Mouse (Mus musculus): ENCODE data around the gene Oxsr1. TPM values are rescaled to one million over a fixed set of nuclear protein-coding genes. Genes with fewer than 3 reads are reported as not detected.

Oxsr1 gene
- polyA plus RNA-seq, 1 experiment = 6.6 TPM

DNA sequence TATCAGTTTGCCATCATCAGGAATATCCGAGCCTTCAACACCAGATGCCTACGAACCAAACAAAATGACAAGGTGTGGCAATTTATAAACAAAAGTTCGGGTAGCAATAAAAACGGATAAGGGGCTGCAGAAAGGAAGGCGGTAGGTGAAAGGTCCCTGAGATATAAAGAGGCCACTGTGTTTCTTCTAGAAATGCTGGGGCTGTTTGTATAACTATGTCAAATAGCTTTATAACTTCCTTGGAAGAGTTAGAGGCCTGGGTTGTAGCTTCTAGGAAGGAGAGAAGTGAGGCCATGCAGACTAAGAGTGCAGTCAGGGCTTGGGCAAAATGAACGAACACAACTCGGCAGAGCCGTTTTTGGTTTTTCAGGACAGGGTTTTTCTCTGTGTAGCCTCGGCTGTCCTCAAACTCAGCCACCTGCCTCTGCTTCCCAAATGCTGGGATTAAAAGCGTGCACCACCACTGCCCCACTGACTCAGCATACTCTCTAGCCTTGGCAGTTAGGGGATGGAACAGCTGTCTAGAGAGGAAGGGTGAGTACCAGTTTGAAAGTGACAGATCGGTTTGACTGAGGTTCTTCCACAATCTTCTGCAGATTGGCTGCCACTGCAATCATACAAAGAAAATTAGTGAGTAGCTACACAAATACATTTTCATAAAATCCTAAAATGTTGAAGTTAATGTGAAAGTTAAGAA is 80.9 kb downstream of the Oxsr1 start:
- Histone ChIP-seq H3K27me3 (ENCODE audit: control insufficient read depth, insufficient read depth, low read length) (no peaks in the 10 kb centered on the region), H3K36me3 (ENCODE audit: control insufficient read depth, insufficient read depth, low read length) (peaks cover 2% of the 10 kb centered on the region; the same call in 1 of the 2 replicates), H3K4me1 (ENCODE audit: control insufficient read depth, insufficient read depth, low read length) (no peaks in the 10 kb centered on the region), H3K27ac (ENCODE audit: control insufficient read depth, insufficient read depth, low read depth, low read length) (no peak overlapping the region), H3K4me3 (ENCODE audit: control insufficient read depth, low read depth, low read length) (no peak overlapping the region)
- no peak for TF ChIP-seq POLR2A (IDR thresholded peaks at IDR 0.05; ENCODE audit: control insufficient read depth, low read depth, low read length)
- no peak for TF ChIP-seq CTCF (IDR thresholded peaks at IDR 0.05; ENCODE audit: control insufficient read depth, insufficient read depth, insufficient replicate concordance, low read depth, low read length)

DNA sequence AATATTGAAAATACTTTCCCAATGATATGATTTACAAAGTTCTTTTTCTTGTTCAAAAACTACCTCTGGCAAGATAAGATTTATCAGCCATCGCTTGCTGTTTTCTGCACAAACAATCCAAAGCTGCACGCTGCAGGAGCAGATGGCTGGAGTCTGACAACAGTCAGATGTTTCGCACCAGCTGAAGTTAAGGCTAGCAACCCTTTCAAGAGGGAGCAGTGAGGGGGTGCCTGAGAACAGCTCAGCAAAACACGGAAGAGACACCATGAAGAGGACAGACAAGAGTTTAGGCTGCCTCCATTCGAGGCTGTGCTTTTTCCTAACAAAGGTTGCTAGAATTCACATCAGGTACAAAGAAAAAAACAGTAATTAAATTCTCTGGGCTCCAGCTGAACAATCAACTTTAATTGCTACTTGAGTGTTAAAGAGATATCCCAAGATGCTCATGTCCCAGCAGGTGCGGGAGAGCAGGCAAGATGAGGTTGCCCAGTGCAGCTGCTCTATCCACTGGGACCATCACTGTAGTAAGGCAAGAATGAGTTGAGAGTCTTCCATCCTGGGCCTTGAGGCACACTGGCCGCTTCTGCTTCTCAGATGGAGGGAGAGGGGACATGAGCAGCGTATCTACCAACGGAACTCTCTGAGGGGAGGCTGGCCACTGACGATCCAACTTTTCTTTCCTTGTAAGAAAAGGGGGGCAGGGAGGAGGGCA is 81.8 kb downstream of the Oxsr1 start:
- H3K36me3 ChIP-seq (ENCODE audit: control insufficient read depth, insufficient read depth, low read length) = peaks cover 2% of the 10 kb centered on the region; the same call in 1 of the 2 replicates

DNA sequence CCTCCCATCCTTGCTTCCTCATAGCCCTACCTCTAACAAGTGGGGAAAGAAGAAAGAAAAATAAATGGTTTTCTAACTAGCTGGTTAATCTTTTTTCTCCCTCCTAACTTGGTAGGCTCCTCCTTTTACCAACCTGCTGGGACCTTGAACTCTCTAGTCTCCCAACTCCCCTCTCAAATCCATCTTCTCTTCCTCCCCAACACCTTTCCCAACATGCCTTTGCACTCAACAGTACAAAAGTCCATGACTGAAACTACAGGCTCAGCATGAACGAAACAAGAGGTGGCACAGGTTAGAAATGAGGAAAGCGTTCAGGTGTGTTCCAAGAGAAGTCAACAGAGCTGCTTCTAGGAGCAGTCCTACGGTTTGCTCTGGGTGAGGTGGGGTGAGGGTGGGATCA is 83.0 kb downstream of the Oxsr1 start:
- Histone ChIP-seq H3K4me3 (ENCODE audit: control insufficient read depth, low read depth, low read length) (no peak overlapping the region), H3K4me1 (ENCODE audit: control insufficient read depth, insufficient read depth, low read length) (no peaks in the 10 kb centered on the region), H3K36me3 (ENCODE audit: control insufficient read depth, insufficient read depth, low read length) (peaks cover 2% of the 10 kb centered on the region; the same call in 1 of the 2 replicates), H3K27ac (ENCODE audit: control insufficient read depth, insufficient read depth, low read depth, low read length) (no peak overlapping the region), H3K27me3 (ENCODE audit: control insufficient read depth, insufficient read depth, low read length) (no peaks in the 10 kb centered on the region)
- TF ChIP-seq CTCF (IDR thresholded peaks at IDR 0.05; ENCODE audit: control insufficient read depth, insufficient read depth, insufficient replicate concordance, low read depth, low read length) = no peak
- no peak for TF ChIP-seq POLR2A (IDR thresholded peaks at IDR 0.05; ENCODE audit: control insufficient read depth, low read depth, low read length)

More for the DNA sequence above, 81.8 kb downstream of the Oxsr1 start:
- no peaks in the 10 kb centered on the region for H3K4me1 ChIP-seq (ENCODE audit: control insufficient read depth, insufficient read depth, low read length)
- no peak for TF ChIP-seq POLR2A (IDR thresholded peaks at IDR 0.05; ENCODE audit: control insufficient read depth, low read depth, low read length)
- no peak for TF ChIP-seq CTCF (IDR thresholded peaks at IDR 0.05; ENCODE audit: control insufficient read depth, insufficient read depth, insufficient replicate concordance, low read depth, low read length)
- H3K4me3 ChIP-seq (ENCODE audit: control insufficient read depth, low read depth, low read length) = no peak overlapping the region
- no peaks in the 10 kb centered on the region for H3K27me3 ChIP-seq (ENCODE audit: control insufficient read depth, insufficient read depth, low read length)
- H3K27ac ChIP-seq (ENCODE audit: control insufficient read depth, insufficient read depth, low read depth, low read length) = no peak overlapping the region

DNA sequence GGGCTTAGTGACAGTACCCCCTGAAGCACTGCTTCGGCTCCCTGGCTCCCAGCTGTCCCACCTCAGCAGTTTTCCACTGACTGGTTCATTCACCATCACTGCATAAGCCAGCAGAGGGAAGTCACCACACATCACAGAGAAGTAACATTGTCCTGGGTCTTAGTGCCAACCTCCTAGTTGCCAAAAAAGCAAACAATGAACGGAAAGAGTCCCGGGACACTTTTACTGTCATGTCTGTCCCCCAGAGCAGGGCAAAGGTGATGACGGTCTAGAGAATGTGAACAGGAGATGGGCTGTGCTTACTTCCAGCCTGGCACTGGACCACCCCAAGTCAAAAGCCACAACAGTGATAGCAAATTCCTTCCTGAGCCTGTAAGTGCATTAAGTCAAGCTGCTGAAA is 83.4 kb downstream of the Oxsr1 start:
- Histone ChIP-seq H3K4me1 (ENCODE audit: control insufficient read depth, insufficient read depth, low read length) (no peaks in the 10 kb centered on the region), H3K4me3 (ENCODE audit: control insufficient read depth, low read depth, low read length) (no peak overlapping the region), H3K27ac (ENCODE audit: control insufficient read depth, insufficient read depth, low read depth, low read length) (no peak overlapping the region), H3K36me3 (ENCODE audit: control insufficient read depth, insufficient read depth, low read length) (peaks cover 2% of the 10 kb centered on the region; the same call in 1 of the 2 replicates), H3K27me3 (ENCODE audit: control insufficient read depth, insufficient read depth, low read length) (no peaks in the 10 kb centered on the region)
- TF ChIP-seq POLR2A (IDR thresholded peaks at IDR 0.05; ENCODE audit: control insufficient read depth, low read depth, low read length) (no peak), CTCF (IDR thresholded peaks at IDR 0.05; ENCODE audit: control insufficient read depth, insufficient read depth, insufficient replicate concordance, low read depth, low read length) (no peak)

DNA sequence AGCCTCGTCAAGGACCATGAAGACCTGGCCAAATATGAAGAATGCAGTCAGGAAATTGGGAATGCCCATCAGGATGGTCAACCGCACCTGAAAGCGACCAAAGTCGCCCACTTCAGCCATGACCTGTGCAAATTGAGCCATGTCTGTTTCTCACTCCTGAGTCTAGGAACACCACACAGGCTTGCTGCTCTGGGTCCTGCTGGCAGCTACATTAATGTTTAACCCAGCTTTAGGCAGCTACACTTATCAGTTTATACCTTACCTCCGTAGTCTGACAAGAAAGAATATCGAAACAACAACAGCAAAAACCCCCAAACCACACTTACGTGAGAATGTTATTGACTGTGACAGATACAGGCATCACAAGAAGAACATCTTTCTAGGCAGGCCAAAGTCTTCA is 90.7 kb downstream of the Oxsr1 start:
- Histone ChIP-seq H3K4me3 (ENCODE audit: control insufficient read depth, low read depth, low read length) (no peak overlapping the region), H3K27ac (ENCODE audit: control insufficient read depth, insufficient read depth, low read depth, low read length) (no peak overlapping the region), H3K27me3 (ENCODE audit: control insufficient read depth, insufficient read depth, low read length) (no peaks in the 10 kb centered on the region), H3K4me1 (ENCODE audit: control insufficient read depth, insufficient read depth, low read length) (no peaks in the 10 kb centered on the region), H3K36me3 (ENCODE audit: control insufficient read depth, insufficient read depth, low read length) (no peaks in the 10 kb centered on the region)
- TF ChIP-seq CTCF (IDR thresholded peaks at IDR 0.05; ENCODE audit: control insufficient read depth, insufficient read depth, insufficient replicate concordance, low read depth, low read length) (no peak), POLR2A (IDR thresholded peaks at IDR 0.05; ENCODE audit: control insufficient read depth, low read depth, low read length) (no peak)

DNA sequence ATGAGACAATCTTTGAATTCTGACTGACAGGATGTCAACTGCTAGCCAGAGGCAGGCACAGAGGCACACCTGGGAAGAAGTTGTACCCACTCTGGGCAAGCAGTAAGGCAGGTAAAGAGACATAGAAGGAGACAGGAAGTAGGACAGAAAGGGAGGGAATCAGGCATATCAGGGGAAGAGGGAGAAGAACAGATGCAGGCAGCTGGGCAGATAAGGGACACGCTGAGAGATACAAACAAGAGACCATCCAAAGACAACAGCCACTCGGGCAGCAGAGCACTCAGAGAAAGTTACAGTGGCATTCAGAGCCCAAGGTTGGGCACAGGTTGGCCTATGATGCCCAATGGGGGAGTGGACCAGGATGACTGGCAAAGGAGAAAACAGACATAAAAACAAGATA is 91.4 kb downstream of the Oxsr1 start:
- no peak for TF ChIP-seq POLR2A (IDR thresholded peaks at IDR 0.05; ENCODE audit: control insufficient read depth, low read depth, low read length)
- TF ChIP-seq CTCF (IDR thresholded peaks at IDR 0.05; ENCODE audit: control insufficient read depth, insufficient read depth, insufficient replicate concordance, low read depth, low read length) = no peak
- H3K27me3 ChIP-seq (ENCODE audit: control insufficient read depth, insufficient read depth, low read length) = no peaks in the 10 kb centered on the region
- H3K27ac ChIP-seq (ENCODE audit: control insufficient read depth, insufficient read depth, low read depth, low read length) = no peak overlapping the region
- no peaks in the 10 kb centered on the region for H3K36me3 ChIP-seq (ENCODE audit: control insufficient read depth, insufficient read depth, low read length)
- H3K4me3 ChIP-seq (ENCODE audit: control insufficient read depth, low read depth, low read length) = no peak overlapping the region
- no peaks in the 10 kb centered on the region for H3K4me1 ChIP-seq (ENCODE audit: control insufficient read depth, insufficient read depth, low read length)

DNA sequence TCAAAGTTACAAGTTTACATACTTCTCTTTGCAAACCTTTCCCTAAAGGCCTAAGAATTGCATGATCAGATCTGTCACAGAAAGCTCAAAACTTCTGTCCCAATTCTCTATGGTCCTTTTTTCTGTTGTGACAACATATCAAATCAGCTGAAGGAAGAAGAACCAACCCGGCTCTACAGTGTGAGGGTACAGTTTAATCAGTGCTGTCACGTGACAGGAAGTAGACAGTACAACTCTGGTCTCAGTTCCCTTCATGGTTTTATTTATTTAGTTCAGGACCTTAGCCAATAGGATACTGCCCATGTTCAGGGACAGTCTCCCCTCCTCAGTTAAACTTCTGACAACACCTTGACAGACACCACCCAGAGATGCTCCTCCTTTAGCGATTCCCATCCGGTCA is 102.0 kb downstream of the Oxsr1 start:
- Histone ChIP-seq H3K4me1 (ENCODE audit: control insufficient read depth, insufficient read depth, low read length) (no peaks in the 10 kb centered on the region), H3K27me3 (ENCODE audit: control insufficient read depth, insufficient read depth, low read length) (no peaks in the 10 kb centered on the region), H3K36me3 (ENCODE audit: control insufficient read depth, insufficient read depth, low read length) (no peaks in the 10 kb centered on the region), H3K4me3 (ENCODE audit: control insufficient read depth, low read depth, low read length) (no peak overlapping the region), H3K27ac (ENCODE audit: control insufficient read depth, insufficient read depth, low read depth, low read length) (no peak overlapping the region)
- TF ChIP-seq CTCF (IDR thresholded peaks at IDR 0.05; ENCODE audit: control insufficient read depth, insufficient read depth, insufficient replicate concordance, low read depth, low read length) (no peak), POLR2A (IDR thresholded peaks at IDR 0.05; ENCODE audit: control insufficient read depth, low read depth, low read length) (no peak)

Data from testis, adult 2 months (tissue).